Mouse (Mus musculus): ENCODE measurements at regions not wholly inside any gene's neighbourhood (a gene's known extent, or its start where the extent isn't known, plus 50 kb on each side); places are given as distances from the start of the nearest gene placed in this dataset.

- TF ChIP-seq POLR2A (IDR thresholded peaks at IDR 0.05; ENCODE audit: control insufficient read depth in 1 of 2, insufficient read depth in 1 of 2, low read depth in 1 of 2, low read length in 2 of 2, poor library complexity in 1 of 2), result no peak
- no peak for TF ChIP-seq CTCF (IDR thresholded peaks at IDR 0.05 in 2 of 3, conservative IDR thresholded peaks at IDR 0.05 in 1 of 3; ENCODE audit: control insufficient read depth in 1 of 3, insufficient read depth in 1 of 3, low read depth in 2 of 3, low read length in 3 of 3, poor library complexity in 1 of 3, severe bottlenecking in 1 of 3)
- TF ChIP-seq MAX (IDR thresholded peaks at IDR 0.05; ENCODE audit: low read length), result no peak
- TF ChIP-seq ZC3H11A (IDR thresholded peaks at IDR 0.05; ENCODE audit: low read depth, low read length), result no peak
- TF ChIP-seq ZNF384 (IDR thresholded peaks at IDR 0.05; ENCODE audit: low read depth, low read length), result no peak
- no peak for TF ChIP-seq POLR2AphosphoS5 (IDR thresholded peaks at IDR 0.05; ENCODE audit: borderline replicate concordance, low read depth, low read length)
- TF ChIP-seq TBP (IDR thresholded peaks at IDR 0.05; ENCODE audit: low read depth, low read length), result no peak
- TF ChIP-seq GATA1 (IDR thresholded peaks at IDR 0.05; ENCODE audit: low read depth, low read length), result no peak
- no peak for TF ChIP-seq EP300 (IDR thresholded peaks at IDR 0.05; ENCODE audit: low read depth in 1 of 2, low read length in 2 of 2)
- TF ChIP-seq E2F4 (IDR thresholded peaks at IDR 0.05; ENCODE audit: borderline replicate concordance, low read depth, low read length), result no peak
Measured at GRCm38 (mm10) chr6:110205973-110206372, 439.4 kb upstream of the Grm7 start.
